Mouse (Mus musculus) thymus, adult 2 months (tissue): ENCODE results near the gene Plxnb2. TPM values are rescaled to one million over a fixed set of nuclear protein-coding genes. Genes with fewer than 3 reads are reported as not detected.

Experiments used
- DNase-seq: peaks from one replicate; pipeline ENCODE4 v3.0.0; 2021
- H3K27ac ChIP-seq: fragments of 200-500 bp; 2 replicates; pipeline ENCODE4 v1.5.1; 2012; ENCODE audit warnings: low read length, control low read depth; ENCODE audit not compliant: control insufficient read depth, insufficient read depth
- H3K27me3 ChIP-seq: fragments of 200-500 bp; 2 replicates; pipeline ENCODE4 v1.6.1; 2012; ENCODE audit warnings: mild to moderate bottlenecking, low read length, moderate library complexity, mixed read lengths; ENCODE audit not compliant: control insufficient read depth, insufficient read depth
- H3K36me3 ChIP-seq: fragments of 200-500 bp; 2 replicates; pipeline ENCODE4 v1.6.1; 2012; ENCODE audit warnings: mild to moderate bottlenecking, low read length, moderate library complexity; ENCODE audit not compliant: control insufficient read depth, insufficient read depth
- H3K4me1 ChIP-seq: fragments of 200-500 bp; replicated peaks from 2 replicates; pipeline ENCODE4 v1.6.1; 2012; ENCODE audit warnings: low read length; ENCODE audit not compliant: control insufficient read depth, insufficient read depth
- H3K4me3 ChIP-seq: fragments of 200-500 bp; 2 replicates; pipeline ENCODE4 v1.5.1; 2012; ENCODE audit warnings: mild to moderate bottlenecking, low read length, control low read depth, moderate library complexity; ENCODE audit not compliant: control insufficient read depth, insufficient read depth
- CTCF ChIP-seq: fragments of 200-500 bp; IDR thresholded peaks from 2 replicates; pipeline ENCODE4 v1.5.1; 2012; ENCODE audit warnings: mild to moderate bottlenecking, control low read depth, low read length, moderate library complexity, borderline replicate concordance; ENCODE audit not compliant: control insufficient read depth, poor library complexity, insufficient read depth; ENCODE audit errors: extremely low read depth
- POLR2A ChIP-seq: fragments of 200-500 bp; IDR thresholded peaks from 2 replicates; pipeline ENCODE4 v1.6.1; 2012; ENCODE audit warnings: mild to moderate bottlenecking, low read length, control low read depth, moderate library complexity; ENCODE audit not compliant: control insufficient read depth, poor library complexity, insufficient read depth; ENCODE audit errors: extremely low read depth
- WGBS: fragments of 180-500 bp; shearing (Covaris S2); methylation state at CpG from one replicate; pipeline ENCODE4 v1.1.7; 2018; 5-methylcytosine and 5-hydroxymethylcytosine counted together
- polyA plus RNA-seq: library from polyadenylated mRNA; depleted of rRNA; stranded (reverse); fragments of >200 nt; gene quantifications from 2 replicates; pipeline ENCODE4 v1.2.3, GENCODE M21; 2012; rRNA removed

Gene Plxnb2
- polyA plus RNA-seq, 1 experiment = 54.6 TPM

DNA sequence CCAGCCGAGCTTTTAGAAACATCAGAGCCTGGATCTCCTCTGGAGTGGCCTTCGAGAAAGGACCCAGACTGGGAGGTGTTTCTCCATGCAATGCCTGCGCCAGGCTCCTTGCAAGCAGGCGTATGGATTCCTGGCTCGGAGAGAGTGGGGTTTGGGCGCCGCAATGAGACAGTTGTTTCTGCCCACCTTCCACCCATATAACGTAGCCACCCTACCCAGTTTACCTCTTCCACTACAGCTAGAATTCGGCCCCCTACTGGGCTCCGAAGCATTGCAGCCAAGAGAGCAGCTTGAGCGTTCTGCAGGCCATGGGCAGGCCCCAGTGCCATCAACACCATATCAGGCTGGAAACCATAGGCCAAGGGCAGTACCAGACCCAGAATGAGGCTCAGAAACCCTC, 57.0 kb downstream of the Plxnb2 start:
- peak overlapping the region; percentile 76; the same call in 1 of the 2 replicates for H3K4me3 ChIP-seq
- H3K36me3 ChIP-seq = no peaks in the 10 kb centered on the region
- no peak overlapping the region for H3K27ac ChIP-seq
- TF ChIP-seq POLR2A (no peak), CTCF (no peak)
- DNase-seq = peak; percentile 30
- H3K4me1 ChIP-seq = peaks cover 30% of the 10 kb centered on the region
- WGBS = 82% methylated on average over 11 of the region's 11 CpGs
- H3K27me3 ChIP-seq = no peaks in the 10 kb centered on the region

DNA sequence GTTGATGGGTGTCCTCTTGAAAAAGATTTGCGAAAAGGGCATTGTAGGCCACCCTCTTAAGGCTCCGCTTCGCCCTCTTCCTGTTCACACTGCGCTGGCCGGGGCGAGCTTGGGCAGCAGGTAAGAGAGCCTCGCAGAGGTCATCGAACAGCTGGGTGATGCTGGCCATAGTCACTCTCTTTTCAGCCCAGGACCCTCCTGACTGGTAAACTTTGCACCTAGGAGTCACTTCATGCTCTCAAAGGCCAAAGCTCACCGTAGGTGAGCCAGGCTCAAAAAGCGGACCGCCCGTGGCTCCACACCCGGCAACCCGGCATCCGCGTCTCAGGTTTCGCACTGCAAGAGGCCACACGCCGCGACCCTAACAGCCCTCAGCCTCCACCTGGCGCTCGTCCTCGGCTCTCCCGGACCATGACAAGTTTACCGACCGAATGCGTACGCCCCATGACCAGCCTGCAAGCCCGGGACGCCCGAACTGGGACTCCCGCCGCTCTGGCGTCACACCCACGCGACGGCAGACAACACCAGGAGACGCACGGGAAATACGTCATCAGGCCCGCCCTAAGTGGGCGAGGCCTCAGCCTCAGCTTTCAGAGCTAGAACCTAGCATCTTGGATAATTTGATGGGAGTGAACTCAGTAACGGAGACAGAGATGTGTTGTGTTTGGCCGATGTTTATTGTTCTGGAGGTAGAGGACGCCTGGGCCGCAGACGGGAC, 57.8 kb downstream of the Plxnb2 start, which contains the start of gene Tubgcp6:
Gene Tubgcp6, minus strand, starts transcription at position 464 of the 718 bp plus-strand sequence.
- Histone ChIP-seq H3K36me3 (no peaks in the 10 kb centered on the region), H3K27ac (no peak within 1 kb of the TSS), H3K4me3 (peak within 1 kb of the TSS; percentile 76), H3K27me3 (no peaks in the 10 kb centered on the region), H3K4me1 (peaks cover 26% of the 10 kb centered on the region)
- WGBS = 1% methylated on average over 47 of the region's 47 CpGs
- DNase-seq = peak; percentile 94
- TF ChIP-seq POLR2A (no peak), CTCF (no peak)

- H3K4me3 ChIP-seq = no peak overlapping the region
- no peak overlapping the region for H3K27ac ChIP-seq
- no peak for TF ChIP-seq CTCF
- TF ChIP-seq POLR2A = no peak
- H3K36me3 ChIP-seq = peaks cover 17% of the 10 kb centered on the region
- no peaks in the 10 kb centered on the region for H3K27me3 ChIP-seq
- peaks cover 12% of the 10 kb centered on the region for H3K4me1 ChIP-seq
- DNase-seq = peak; percentile 39
Measured at GRCm38 (mm10) chr15:89118007-89118406, 62.6 kb downstream of the Plxnb2 start.

GRCm38 (mm10) chr15:89110147-89110546, 70.4 kb downstream of the Plxnb2 start:
- 93% methylated on average over 9 of the region's 9 CpGs for WGBS
- no peak for DNase-seq
- no peak overlapping the region for H3K4me3 ChIP-seq
- peaks cover 39% of the 10 kb centered on the region for H3K36me3 ChIP-seq
- H3K4me1 ChIP-seq = no peaks in the 10 kb centered on the region
- no peaks in the 10 kb centered on the region for H3K27me3 ChIP-seq
- H3K27ac ChIP-seq = no peak overlapping the region
- TF ChIP-seq POLR2A = no peak
- TF ChIP-seq CTCF = no peak

GRCm38 (mm10) chr15:89106976-89107375, 73.6 kb downstream of the Plxnb2 start:
- no peak overlapping the region for H3K27ac ChIP-seq
- no peaks in the 10 kb centered on the region for H3K27me3 ChIP-seq
- TF ChIP-seq POLR2A (no peak), CTCF (no peak)
- WGBS = 93% methylated on average over 1 of the region's 1 CpGs
- H3K36me3 ChIP-seq = peaks cover 41% of the 10 kb centered on the region
- no peak overlapping the region for H3K4me3 ChIP-seq
- DNase-seq = no peak
- H3K4me1 ChIP-seq = no peaks in the 10 kb centered on the region

DNA sequence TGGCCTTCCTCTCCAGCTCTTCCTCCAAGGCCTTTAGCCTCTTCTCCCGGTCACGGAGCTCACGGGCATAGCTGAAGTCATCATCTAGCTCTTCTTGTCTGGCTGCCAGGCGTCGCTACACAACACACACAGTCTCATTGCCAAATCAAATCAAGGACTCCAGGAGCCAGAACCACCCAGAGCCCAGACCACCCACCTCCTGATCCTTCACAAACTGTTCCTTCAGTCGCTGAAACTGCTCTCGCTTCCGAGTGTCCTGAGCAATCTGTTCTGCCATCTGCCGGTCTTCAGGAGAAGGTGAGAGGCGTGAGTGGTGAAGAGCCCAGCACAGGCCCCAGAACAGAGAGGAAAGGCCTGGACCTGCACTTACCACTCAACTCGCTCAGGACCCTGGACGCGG, 74.5 kb downstream of the Plxnb2 start:
- no peak for TF ChIP-seq CTCF
- no peak for TF ChIP-seq POLR2A
- H3K27me3 ChIP-seq = no peaks in the 10 kb centered on the region
- no peak for DNase-seq
- H3K4me1 ChIP-seq = no peaks in the 10 kb centered on the region
- no peak overlapping the region for H3K27ac ChIP-seq
- no peak overlapping the region for H3K4me3 ChIP-seq
- H3K36me3 ChIP-seq = peaks cover 50% of the 10 kb centered on the region
- WGBS = 97% methylated on average over 13 of the region's 13 CpGs

Other genes starting within 250 kb of the Plxnb2 start
- 0.05 and 0.06 TPM in 2 replicates for gene Ttll8, start 226.4 kb downstream of the Plxnb2 start, polyA plus RNA-seq
- gene Mlc1, start 201.8 kb downstream of the Plxnb2 start, polyA plus RNA-seq = 0.08 and 0.13 TPM in 2 replicates
- 0.20 and 2.2 TPM in 2 replicates for gene Mov10l1, start 197.9 kb downstream of the Plxnb2 start, polyA plus RNA-seq
- 0.04 and 0.15 TPM in 2 replicates for gene Panx2, start 121.1 kb downstream of the Plxnb2 start, polyA plus RNA-seq
- gene Trabd, start 105.7 kb downstream of the Plxnb2 start, polyA plus RNA-seq = 81.2 and 86.3 TPM in 2 replicates
- gene Selenoo, start 91.7 kb downstream of the Plxnb2 start, polyA plus RNA-seq = 62.4 and 70.5 TPM in 2 replicates
- 97.4 and 98.9 TPM in 2 replicates for gene Tubgcp6, start 57.7 kb downstream of the Plxnb2 start, polyA plus RNA-seq
- gene Hdac10, start 52.1 kb downstream of the Plxnb2 start, polyA plus RNA-seq = 82.9 and 94.4 TPM in 2 replicates
- gene Mapk12, start 40.1 kb downstream of the Plxnb2 start, polyA plus RNA-seq = 2.9 and 3.1 TPM in 2 replicates
- gene Mapk11, start 31.2 kb downstream of the Plxnb2 start, polyA plus RNA-seq = 27.3 and 28.6 TPM in 2 replicates
- gene Dennd6b, start 15.7 kb upstream of the Plxnb2 start, polyA plus RNA-seq = 42.3 and 50.1 TPM in 2 replicates
- 299 and 592 TPM in 2 replicates for gene Ppp6r2, start 30.8 kb upstream of the Plxnb2 start, polyA plus RNA-seq
- 899 TPM in 2 replicates for gene Sbf1, start 134.5 kb upstream of the Plxnb2 start, polyA plus RNA-seq
- 4.4 and 5.3 TPM in 2 replicates for gene Adm2, start 141.9 kb upstream of the Plxnb2 start, polyA plus RNA-seq
- gene Miox, start 153.6 kb upstream of the Plxnb2 start, polyA plus RNA-seq = 0.82 and 2.7 TPM in 2 replicates
- 129 and 146 TPM in 2 replicates for gene Lmf2, start 174.9 kb upstream of the Plxnb2 start, polyA plus RNA-seq
- 351 and 370 TPM in 2 replicates for gene Ncaph2, start 174.9 kb upstream of the Plxnb2 start, polyA plus RNA-seq
- gene Sco2, start 193.1 kb upstream of the Plxnb2 start, polyA plus RNA-seq = 37.4 and 43.3 TPM in 2 replicates
- gene Tymp, start 196.3 kb upstream of the Plxnb2 start, polyA plus RNA-seq = 5.9 and 7.8 TPM in 2 replicates
- 21.1 and 21.9 TPM in 2 replicates for gene Odf3b, start 198.5 kb upstream of the Plxnb2 start, polyA plus RNA-seq
- 0.08 and 0.13 TPM in 2 replicates for gene Klhdc7b, start 204.1 kb upstream of the Plxnb2 start, polyA plus RNA-seq
- gene Syce3, start 229.7 kb upstream of the Plxnb2 start, polyA plus RNA-seq = not detected in 2 replicates
- 47.0 and 76.6 TPM in 2 replicates for gene Cpt1b, start 245.1 kb upstream of the Plxnb2 start, polyA plus RNA-seq
- gene C730034F03Rik, start 248.8 kb upstream of the Plxnb2 start, polyA plus RNA-seq = 1.8 and 2.2 TPM in 2 replicates
- 3.2 TPM in 2 replicates for gene Gm44502, start 248.9 kb upstream of the Plxnb2 start, polyA plus RNA-seq
- 92.0 and 99.8 TPM in 2 replicates for gene Chkb, start 249.1 kb upstream of the Plxnb2 start, polyA plus RNA-seq